Mouse (Mus musculus) liver, embryonic 11.5 days (tissue): Measurements from ENCODE around the gene Plcg1. TPM values are rescaled to one million over a fixed set of nuclear protein-coding genes. Genes with fewer than 3 reads are reported as not detected.

Experiments
- ATAC-seq: fragments of 200-750 bp; cut with Nextera tagmentation; replicated peaks from 2 replicates; pipeline ENCODE4 v1.8.0; 2017; ENCODE audit warnings: moderate number of reproducible peaks, mild to moderate bottlenecking, moderate TSS enrichment, moderate library complexity; ENCODE audit not compliant: low FRiP score
- DNase-seq: peaks from one replicate; pipeline ENCODE4 v3.0.0-alpha.2; 2017; ENCODE audit warnings: low spot score
- H3K27ac ChIP-seq: fragments of 300-500 bp; sonication (generic); 2 replicates; pipeline ENCODE4 v1.5.1; 2014; ENCODE audit warnings: mild to moderate bottlenecking, low read depth, low read length, control low read depth
- H3K27me3 ChIP-seq: fragments of 300-500 bp; sonication (generic); replicated peaks from 2 replicates; pipeline ENCODE4 v1.6.1; 2014; ENCODE audit warnings: low read length, mixed read lengths; ENCODE audit not compliant: control insufficient read depth, insufficient read depth
- H3K36me3 ChIP-seq: fragments of 300-500 bp; sonication (generic); 2 replicates; pipeline ENCODE4 v1.6.1; 2014; ENCODE audit warnings: mild to moderate bottlenecking, low read length, moderate library complexity, mixed read lengths; ENCODE audit not compliant: control insufficient read depth, insufficient read depth
- H3K4me1 ChIP-seq: fragments of 300-500 bp; sonication (generic); replicated peaks from 2 replicates; pipeline ENCODE4 v1.6.1; 2014; ENCODE audit warnings: low read length, mixed read lengths; ENCODE audit not compliant: control insufficient read depth, insufficient read depth
- H3K4me2 ChIP-seq: fragments of 300-500 bp; sonication (generic); 2 replicates; pipeline ENCODE4 v1.6.1; 2014; ENCODE audit warnings: mild to moderate bottlenecking, control low read depth, moderate library complexity
- H3K4me3 ChIP-seq: fragments of 300-500 bp; sonication (generic); 2 replicates; pipeline ENCODE4 v1.5.1; 2014; ENCODE audit warnings: low read depth, low read length, control low read depth
- H3K9ac ChIP-seq: fragments of 300-500 bp; sonication (generic); 2 replicates; pipeline ENCODE4 v1.6.1; 2014; ENCODE audit warnings: low read depth, low read length, control low read depth
- H3K9me3 ChIP-seq: fragments of 300-500 bp; sonication (generic); 2 replicates; pipeline ENCODE4 v1.6.1; 2016; ENCODE audit warnings: low read length, inconsistent platforms, mixed read lengths; ENCODE audit not compliant: control insufficient read depth
- WGBS: fragments of 180-500 bp; shearing (Covaris S2); extraction: QIAGEN DNeasy Blood & Tissue Kit; methylation state at CpG from one replicate; pipeline ENCODE4 v1.1.7; 2014; 5-methylcytosine and 5-hydroxymethylcytosine counted together
- polyA plus RNA-seq: library from polyadenylated mRNA; unstranded; fragments of >200 nt; fragmentation: Nextera tagmentation; extraction: Ambion mirVana; gene quantifications from 2 replicates; pipeline ENCODE4 v1.2.1, GENCODE M21; 2014

The Plcg1 gene
- polyA plus RNA-seq, 1 experiment from 2014 or later: 22.3 TPM

DNA sequence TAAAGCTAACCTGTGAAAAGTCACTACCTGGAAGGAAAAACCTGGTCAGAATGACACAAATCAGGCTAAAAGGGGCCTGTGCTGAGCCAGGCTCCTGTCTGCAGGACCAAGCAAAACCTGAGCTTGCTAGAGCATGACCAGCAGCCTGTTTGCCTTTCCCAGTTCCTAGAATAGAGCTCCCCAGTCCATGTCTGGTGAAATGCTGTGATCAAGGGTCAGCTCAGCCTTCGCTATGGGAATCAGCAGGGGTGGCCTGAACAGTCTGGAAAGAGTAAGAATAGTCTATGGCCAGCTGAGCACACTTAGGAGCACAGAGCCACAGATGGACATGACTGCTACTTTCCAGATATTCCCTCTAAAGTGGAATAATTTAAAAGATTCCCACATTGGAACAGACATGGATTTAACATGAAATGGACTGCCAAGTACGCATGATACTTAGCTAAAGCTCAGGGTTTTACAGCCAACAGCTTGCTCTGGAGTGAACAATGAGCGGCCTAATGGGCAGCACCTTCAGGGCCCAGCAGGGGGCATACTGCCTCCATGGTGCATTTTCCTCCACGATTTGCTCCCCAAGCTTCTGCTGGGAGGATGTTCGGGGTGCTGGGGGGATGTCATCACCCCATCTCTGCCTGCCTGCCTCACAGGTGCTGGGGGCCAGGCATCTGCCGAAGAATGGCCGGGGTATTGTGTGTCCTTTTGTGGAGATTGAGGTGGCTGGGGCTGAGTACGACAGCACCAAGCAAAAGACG lies 29.5 kb downstream of the Plcg1 start:
- H3K4me1 ChIP-seq: no peaks in the 10 kb centered on the region
- H3K9me3 ChIP-seq: no peaks in the 10 kb centered on the region
- no peak for DNase-seq
- H3K36me3 ChIP-seq: peaks cover 2% of the 10 kb centered on the region
- H3K27ac ChIP-seq: no peak overlapping the region
- H3K27me3 ChIP-seq: no peaks in the 10 kb centered on the region
- WGBS: 83% methylated on average over 9 of the region's 9 CpGs
- ATAC-seq: no peak
- no peak overlapping the region for H3K4me2 ChIP-seq
- no peak overlapping the region for H3K4me3 ChIP-seq
- no peak overlapping the region for H3K9ac ChIP-seq

DNA sequence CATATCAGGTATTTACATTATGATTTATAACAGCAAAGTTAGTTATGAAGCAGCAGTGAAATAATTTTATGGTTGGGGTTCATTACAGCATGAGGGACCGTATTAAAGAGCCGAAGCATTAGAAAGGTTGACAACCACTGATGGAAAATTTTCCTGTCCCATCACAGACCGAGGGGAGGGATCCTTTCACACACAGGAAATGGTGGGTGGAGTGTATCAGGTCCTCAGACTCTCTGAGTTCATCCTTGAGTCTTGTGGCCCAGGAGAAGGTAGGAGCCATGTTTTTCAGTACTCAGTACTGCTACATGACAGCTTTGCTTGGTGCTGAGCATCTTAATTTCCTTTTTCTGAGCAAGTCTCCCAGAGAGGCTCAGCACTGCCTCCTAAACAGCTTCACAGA lies 32.7 kb downstream of the Plcg1 start:
- no peaks in the 10 kb centered on the region for H3K27me3 ChIP-seq
- no peak for ATAC-seq
- no peak overlapping the region for H3K4me3 ChIP-seq
- no peak overlapping the region for H3K4me2 ChIP-seq
- no peak for DNase-seq
- no peaks in the 10 kb centered on the region for H3K9me3 ChIP-seq
- no peak overlapping the region for H3K27ac ChIP-seq
- peaks cover 2% of the 10 kb centered on the region for H3K36me3 ChIP-seq
- no peaks in the 10 kb centered on the region for H3K4me1 ChIP-seq
- 78% methylated on average over 3 of the region's 3 CpGs for WGBS
- H3K9ac ChIP-seq: no peak overlapping the region

DNA sequence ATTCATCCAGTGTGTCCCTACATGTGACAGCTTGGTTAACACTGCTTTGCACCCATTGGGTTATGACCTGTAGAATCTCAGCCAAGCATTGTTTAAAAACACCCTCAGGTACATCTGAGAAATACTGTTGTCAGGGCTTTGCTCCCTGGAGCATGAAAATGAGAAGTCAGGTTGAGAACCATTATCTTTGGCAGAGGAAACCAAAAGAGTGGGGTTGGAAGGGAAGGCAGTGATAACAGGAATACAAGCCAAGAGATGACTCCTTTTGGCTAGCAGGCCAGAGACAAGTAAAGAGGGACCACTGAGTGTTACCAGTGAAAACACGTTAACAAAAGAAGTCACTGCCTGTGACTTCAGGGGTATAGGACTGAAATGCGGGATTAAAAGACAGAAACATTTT lies 33.3 kb downstream of the Plcg1 start:
- Histone ChIP-seq H3K9ac (no peak overlapping the region), H3K4me1 (no peaks in the 10 kb centered on the region), H3K27ac (no peak overlapping the region), H3K27me3 (no peaks in the 10 kb centered on the region), H3K36me3 (peaks cover 2% of the 10 kb centered on the region), H3K9me3 (no peaks in the 10 kb centered on the region), H3K4me3 (no peak overlapping the region), H3K4me2 (no peak overlapping the region)
- WGBS: 68% methylated on average over 2 of the region's 2 CpGs
- no peak for DNase-seq
- ATAC-seq: no peak

DNA sequence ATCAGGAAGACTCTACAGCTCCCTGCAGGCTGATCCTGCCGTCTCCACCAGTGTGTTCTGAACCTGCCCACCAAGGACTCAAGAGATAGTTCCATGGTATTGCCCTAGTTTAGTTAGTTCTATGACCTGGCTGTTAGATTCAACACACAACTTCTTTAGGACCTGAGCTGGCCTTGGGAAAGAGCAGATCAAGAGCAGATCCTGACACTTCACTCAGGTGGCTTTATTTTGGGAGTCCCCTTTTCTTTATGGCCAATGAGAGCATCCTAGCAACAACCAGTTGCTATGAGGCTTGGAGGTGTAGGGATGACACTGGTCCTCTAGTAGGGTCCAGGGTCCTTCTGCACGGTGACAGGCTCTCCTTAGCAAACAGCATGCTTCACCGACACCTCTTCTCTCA lies 34.0 kb downstream of the Plcg1 start:
- H3K4me1 ChIP-seq: no peaks in the 10 kb centered on the region
- H3K27me3 ChIP-seq: no peaks in the 10 kb centered on the region
- H3K27ac ChIP-seq: no peak overlapping the region
- DNase-seq (no peak), ATAC-seq (no peak)
- no peaks in the 10 kb centered on the region for H3K9me3 ChIP-seq
- no peaks in the 10 kb centered on the region; the same call in 1 of the 2 replicates for H3K36me3 ChIP-seq
- no peak overlapping the region for H3K9ac ChIP-seq
- H3K4me3 ChIP-seq: no peak overlapping the region
- WGBS: 76% methylated on average over 3 of the region's 3 CpGs
- no peak overlapping the region for H3K4me2 ChIP-seq

DNA sequence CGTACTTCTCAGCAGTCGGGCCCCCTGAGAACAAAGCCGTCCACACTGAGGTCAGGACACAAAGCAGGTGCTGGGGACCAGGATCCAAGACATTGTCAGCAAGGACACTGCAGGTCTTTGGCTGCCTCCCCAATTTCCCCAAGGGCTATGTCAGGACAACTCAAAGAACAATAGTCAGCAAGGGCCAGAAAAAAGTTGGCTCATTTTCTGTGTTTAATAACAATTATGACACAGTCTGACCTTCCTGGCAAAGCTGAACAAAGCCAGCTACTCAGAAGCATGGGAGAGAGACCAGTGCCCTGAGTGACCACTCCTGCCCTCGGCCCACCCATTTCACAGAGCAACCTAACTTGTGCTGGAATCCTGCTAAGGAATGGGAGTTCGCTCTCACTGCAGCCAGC lies 35.3 kb downstream of the Plcg1 start:
- Histone ChIP-seq H3K36me3 (no peaks in the 10 kb centered on the region; the same call in 1 of the 2 replicates), H3K9ac (no peak overlapping the region), H3K9me3 (no peaks in the 10 kb centered on the region), H3K27me3 (no peaks in the 10 kb centered on the region), H3K4me1 (no peaks in the 10 kb centered on the region), H3K4me2 (no peak overlapping the region), H3K27ac (no peak overlapping the region), H3K4me3 (no peak overlapping the region)
- no peak for DNase-seq
- no peak for ATAC-seq
- WGBS: 85% methylated on average over 5 of the region's 5 CpGs

DNA sequence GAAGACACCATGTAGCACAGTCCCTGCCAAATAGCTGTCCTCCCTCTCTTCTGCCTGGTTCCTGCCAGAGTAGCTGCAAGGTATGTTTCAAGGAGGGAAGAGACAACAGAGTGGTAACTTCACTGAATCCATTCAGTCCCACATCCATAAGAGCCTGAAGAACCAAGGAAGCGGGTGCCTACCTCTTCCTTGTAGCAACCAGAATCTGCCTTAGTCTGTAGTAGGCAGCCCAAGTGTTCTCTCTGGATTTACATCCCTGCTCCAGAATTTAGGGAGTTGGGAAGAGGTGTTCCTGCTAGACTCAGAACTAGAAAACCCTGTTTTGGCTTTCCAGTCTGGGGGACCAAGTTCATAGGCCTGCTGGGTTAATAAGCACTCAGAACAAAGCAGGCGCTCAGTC lies 36.1 kb downstream of the Plcg1 start:
- H3K4me1 ChIP-seq: no peaks in the 10 kb centered on the region
- 82% methylated on average over 2 of the region's 2 CpGs for WGBS
- H3K36me3 ChIP-seq: no peaks in the 10 kb centered on the region; the same call in 1 of the 2 replicates
- no peaks in the 10 kb centered on the region for H3K9me3 ChIP-seq
- no peak overlapping the region for H3K4me3 ChIP-seq
- no peak overlapping the region for H3K27ac ChIP-seq
- no peak overlapping the region for H3K9ac ChIP-seq
- ATAC-seq (no peak), DNase-seq (no peak)
- H3K27me3 ChIP-seq: no peaks in the 10 kb centered on the region
- no peak overlapping the region for H3K4me2 ChIP-seq

DNA sequence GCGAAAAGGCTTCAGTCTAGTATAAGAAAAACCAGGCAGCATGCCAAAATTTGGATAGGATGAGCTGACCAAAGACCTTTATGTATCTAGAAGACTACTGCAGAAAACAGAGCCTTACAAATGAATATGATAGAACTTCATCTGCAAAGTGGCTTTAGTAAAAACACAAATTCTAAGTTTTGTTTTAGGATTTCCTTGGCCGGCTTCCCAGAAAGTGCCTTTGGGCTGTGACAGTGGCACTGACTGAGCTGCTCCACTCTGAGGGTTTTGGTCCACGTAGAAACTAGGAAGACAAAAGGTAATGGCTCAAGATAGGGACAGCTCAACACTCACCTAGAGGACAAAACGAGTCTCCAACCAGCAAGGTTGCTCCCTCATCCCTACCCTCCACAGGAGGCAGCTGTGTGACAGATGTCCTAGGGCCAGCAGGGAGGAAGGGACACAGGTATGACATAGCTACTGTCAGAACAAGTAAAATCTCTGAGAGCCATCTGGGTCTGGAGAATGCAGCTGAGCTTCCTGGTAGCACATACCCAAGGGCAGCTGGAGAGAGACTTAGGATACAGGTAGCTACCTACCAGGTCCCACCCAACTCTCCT lies 37.1 kb downstream of the Plcg1 start:
- no peak overlapping the region for H3K27ac ChIP-seq
- ATAC-seq (no peak), DNase-seq (no peak)
- no peaks in the 10 kb centered on the region for H3K27me3 ChIP-seq
- 79% methylated on average over 4 of the region's 4 CpGs for WGBS
- H3K4me2 ChIP-seq: no peak overlapping the region
- H3K36me3 ChIP-seq: no peaks in the 10 kb centered on the region
- H3K9me3 ChIP-seq: no peaks in the 10 kb centered on the region
- H3K9ac ChIP-seq: no peak overlapping the region
- no peak overlapping the region for H3K4me3 ChIP-seq
- H3K4me1 ChIP-seq: no peaks in the 10 kb centered on the region

DNA sequence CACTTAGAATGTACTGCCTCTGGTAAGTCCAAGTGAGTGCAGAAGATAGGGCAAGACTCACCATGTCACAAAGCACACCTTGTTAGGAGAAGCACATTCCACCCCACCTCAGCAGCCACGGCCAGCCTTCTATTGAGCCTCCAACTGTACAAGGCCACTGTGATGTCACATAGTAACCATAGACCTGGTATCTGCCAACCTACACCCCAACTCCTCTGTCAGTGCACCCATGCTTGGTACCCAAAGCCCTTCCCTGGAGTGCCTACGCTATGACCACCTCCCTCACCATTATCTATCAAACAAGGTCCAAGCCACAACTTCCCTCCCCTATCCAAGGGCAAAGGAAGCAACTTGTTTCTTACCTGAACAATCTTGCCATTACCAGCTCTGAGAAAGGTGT lies 37.9 kb downstream of the Plcg1 start:
- Histone ChIP-seq H3K27me3 (no peaks in the 10 kb centered on the region), H3K4me2 (no peak overlapping the region), H3K9me3 (no peaks in the 10 kb centered on the region), H3K4me3 (no peak overlapping the region), H3K27ac (no peak overlapping the region), H3K36me3 (no peaks in the 10 kb centered on the region), H3K9ac (no peak overlapping the region), H3K4me1 (no peaks in the 10 kb centered on the region)
- WGBS: 85% methylated on average over 2 of the region's 2 CpGs
- ATAC-seq (no peak), DNase-seq (no peak)

DNA sequence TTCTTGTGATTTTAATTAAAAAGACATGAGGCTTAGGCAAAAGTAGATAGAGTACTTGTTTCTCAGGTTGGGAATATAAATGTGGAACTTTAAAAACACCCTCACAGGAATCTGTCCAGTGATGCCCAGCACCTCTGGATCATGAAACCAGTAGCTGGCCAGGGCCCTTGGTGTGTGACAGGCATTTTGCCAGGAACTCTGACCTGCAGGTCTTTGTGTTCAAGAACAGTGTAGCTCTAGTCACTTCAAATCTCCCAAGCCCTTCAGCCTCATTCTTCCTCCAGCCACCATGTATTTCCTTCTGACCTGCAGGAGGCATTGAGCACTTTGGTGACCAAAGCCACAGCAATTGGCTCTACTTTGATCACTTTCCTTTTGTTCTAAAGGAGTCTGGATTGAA lies 39.3 kb downstream of the Plcg1 start:
- DNase-seq: no peak
- H3K4me1 ChIP-seq: no peaks in the 10 kb centered on the region
- ATAC-seq: no peak
- H3K36me3 ChIP-seq: no peaks in the 10 kb centered on the region
- no peak overlapping the region for H3K9ac ChIP-seq
- no peak overlapping the region for H3K27ac ChIP-seq
- no peak overlapping the region for H3K4me2 ChIP-seq
- no peaks in the 10 kb centered on the region for H3K9me3 ChIP-seq
- no peak overlapping the region for H3K4me3 ChIP-seq
- H3K27me3 ChIP-seq: no peaks in the 10 kb centered on the region
